Mouse (Mus musculus) embryonic fibroblast, embryonic 13.5 days (primary cell): Measurements from ENCODE around the gene Cyp2u1.

Experiments
- CTCF ChIP-seq: IDR thresholded peaks from 2 replicates; pipeline ENCODE4 v1.5.1; 2011; ENCODE audit warnings: mild to moderate bottlenecking, control low read depth, low read length, moderate library complexity, borderline replicate concordance; ENCODE audit not compliant: insufficient read depth
- POLR2A ChIP-seq: IDR thresholded peaks from 2 replicates; pipeline ENCODE4 v1.6.1; 2011; ENCODE audit warnings: low read depth, mild to moderate bottlenecking, control low read depth, low read length, moderate library complexity

DNA sequence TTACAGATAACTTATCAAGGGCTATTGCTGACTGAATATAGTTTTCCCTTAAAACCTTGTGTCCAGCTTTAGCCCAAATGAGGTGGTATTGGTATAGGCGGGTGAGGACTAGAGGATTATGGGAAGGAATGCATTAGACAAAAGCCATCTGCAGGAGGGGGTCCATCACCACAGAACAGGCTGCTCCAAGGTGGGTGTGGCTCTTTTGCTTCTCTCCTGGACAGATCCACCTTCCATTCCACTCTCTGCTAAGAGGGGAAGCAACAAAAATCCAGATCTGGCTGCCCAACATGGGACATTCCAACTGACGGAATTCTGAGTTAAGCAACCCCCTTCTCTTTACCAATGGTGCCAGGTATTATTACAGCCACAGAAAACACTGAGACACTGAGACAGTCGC is 44.1 kb downstream of the Cyp2u1 start:
- TF ChIP-seq POLR2A (no peak), CTCF (no peak)
